Mouse (Mus musculus) adrenal gland, adult (tissue): ENCODE data around the gene Mcu.

Experiments
- DNase-seq, 2 experiments: peaks; one replicate each; pipeline ENCODE4 v3.0.0; 2022 to 2023; ENCODE audit warnings: low spot score in 1 of 2; ENCODE audit not compliant: inconsistent age in 2 of 2

Gene Mcu

GRCm38 (mm10) chr10:59614141-59614540, 2.4 kb downstream of the Mcu start:
- no peak for DNase-seq

GRCm38 (mm10) chr10:59613276-59613675, 3.2 kb downstream of the Mcu start:
- DNase-seq = no peak

GRCm38 (mm10) chr10:59604879-59605464, 11.5 kb downstream of the Mcu start:
- no peak for DNase-seq

GRCm38 (mm10) chr10:59603843-59604242, 12.6 kb downstream of the Mcu start:
- DNase-seq = peak in 1 of 2 experiments; percentile 70

- DNase-seq = peak; percentile 59 to 76
Measured at GRCm38 (mm10) chr10:59602891-59603290, 13.6 kb downstream of the Mcu start.

- peak in 1 of 2 experiments; percentile 29 for DNase-seq
Measured at GRCm38 (mm10) chr10:59602043-59602442, 14.4 kb downstream of the Mcu start.

GRCm38 (mm10) chr10:59600516-59600915, 16.0 kb downstream of the Mcu start:
- peak; percentile 60 to 84 for DNase-seq

GRCm38 (mm10) chr10:59593826-59594570, 22.5 kb downstream of the Mcu start:
- DNase-seq = no peak

- no peak for DNase-seq
Measured at GRCm38 (mm10) chr10:59590606-59591005, 25.9 kb downstream of the Mcu start.

- DNase-seq = no peak
Measured at GRCm38 (mm10) chr10:59589856-59590255, 26.6 kb downstream of the Mcu start.

GRCm38 (mm10) chr10:59589420-59589819, 27.1 kb downstream of the Mcu start:
- DNase-seq = no peak

GRCm38 (mm10) chr10:59588135-59588534, 28.4 kb downstream of the Mcu start:
- DNase-seq = no peak

GRCm38 (mm10) chr10:59586821-59587220, 29.7 kb downstream of the Mcu start:
- no peak for DNase-seq

GRCm38 (mm10) chr10:59585621-59586020, 30.9 kb downstream of the Mcu start:
- DNase-seq = peak in 1 of 2 experiments; percentile 73

- no peak for DNase-seq
Measured at GRCm38 (mm10) chr10:59581826-59582543, 34.5 kb downstream of the Mcu start.

- DNase-seq = peak in 1 of 2 experiments; percentile 56
Measured at GRCm38 (mm10) chr10:59580593-59581149, 35.8 kb downstream of the Mcu start.

GRCm38 (mm10) chr10:59579645-59580044, 36.8 kb downstream of the Mcu start:
- DNase-seq = no peak

- peak; percentile 66 to 89 for DNase-seq
Measured at GRCm38 (mm10) chr10:59577871-59578801, 38.4 kb downstream of the Mcu start.

GRCm38 (mm10) chr10:59576305-59576704, 40.2 kb downstream of the Mcu start:
- DNase-seq = no peak

- no peak for DNase-seq
Measured at GRCm38 (mm10) chr10:59571964-59572363, 44.5 kb downstream of the Mcu start.

GRCm38 (mm10) chr10:59571273-59571672, 45.2 kb downstream of the Mcu start:
- no peak for DNase-seq
